Mouse (Mus musculus) liver, embryonic 14.5 days (tissue): Measurements from ENCODE around the gene Slbp.
A peak's percentile ranks its signal among the peaks of the same experiment; 100 is the strongest.

ENCODE experiments used
- CTCF ChIP-seq: IDR thresholded peaks from 2 replicates; pipeline ENCODE4 v1.5.1; 2016; ENCODE audit warnings: antibody characterized with exemption, low read depth, control low read depth
- EP300 ChIP-seq: IDR thresholded peaks from 2 replicates; pipeline ENCODE4 v1.6.1; 2016; ENCODE audit warnings: antibody characterized with exemption, low read depth

DNA sequence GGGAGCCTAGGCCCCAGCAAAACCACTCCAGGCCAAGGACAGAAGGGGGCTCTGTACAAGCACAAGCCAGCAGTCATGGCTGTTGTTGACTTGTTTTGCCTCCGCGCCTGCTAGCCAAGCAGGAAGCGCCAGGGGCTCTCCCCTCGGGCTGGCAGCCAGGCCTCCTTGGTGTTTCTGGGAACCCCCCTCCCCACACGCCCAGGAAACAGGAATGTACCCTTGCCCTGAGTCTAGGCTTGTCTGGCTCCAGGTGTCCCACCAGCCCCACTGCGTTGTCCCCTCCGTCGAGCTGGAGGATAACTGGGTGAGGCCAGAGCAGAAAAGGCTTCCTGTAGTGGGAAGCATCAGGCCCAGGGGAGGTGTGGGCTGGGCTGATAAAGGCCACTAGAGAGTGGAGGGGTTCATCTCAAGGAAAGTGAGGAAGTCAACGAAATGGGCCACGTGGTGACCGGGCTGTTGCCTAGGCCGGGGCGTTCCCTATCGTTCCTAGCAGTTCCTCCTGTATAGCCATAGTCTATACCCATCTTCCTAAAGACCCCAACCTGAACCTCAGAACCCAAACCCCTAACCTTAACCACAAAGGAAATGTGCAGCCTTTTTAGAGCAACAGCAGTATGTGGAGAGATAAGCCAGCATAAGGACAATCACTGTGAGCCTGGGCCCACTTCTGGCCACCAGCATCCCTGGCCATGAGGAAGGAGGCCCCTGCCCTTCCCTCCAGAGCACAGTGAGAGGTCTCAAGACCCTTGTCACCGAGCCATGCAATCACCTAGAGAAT is 29.4 kb upstream of the Slbp start:
- no peak for TF ChIP-seq CTCF
- TF ChIP-seq EP300: 0 out of 2 replicates have a peak, but pooled peaks have one; percentile 4
